Mouse (Mus musculus) neural tube, embryonic 14.5 days (tissue): Measurements from ENCODE around the gene Vsir. TPM values are rescaled to one million over a fixed set of nuclear protein-coding genes. Genes with fewer than 3 reads are reported as not detected.
A peak's percentile ranks its signal among the peaks of the same experiment; 100 is the strongest.

ENCODE experiments used
- ATAC-seq: fragments of 200-750 bp; cut with Nextera tagmentation; 2 replicates; pipeline ENCODE4 v1.8.0; 2017; ENCODE audit warnings: low read depth, mild to moderate bottlenecking, moderate TSS enrichment, moderate library complexity
- H3K27ac ChIP-seq: fragments of 300-500 bp; sonication (generic); 2 replicates; pipeline ENCODE4 v1.5.1; 2014; ENCODE audit warnings: low read depth, mild to moderate bottlenecking, control low read depth, low read length, moderate library complexity, mixed read lengths
- H3K27me3 ChIP-seq: fragments of 300-500 bp; sonication (generic); 2 replicates; pipeline ENCODE4 v1.6.1; 2014; ENCODE audit warnings: low read length; ENCODE audit not compliant: control insufficient read depth, insufficient read depth
- H3K36me3 ChIP-seq: fragments of 300-500 bp; sonication (generic); 2 replicates; pipeline ENCODE4 v1.6.1; 2014; ENCODE audit warnings: low read length, mixed read lengths; ENCODE audit not compliant: control insufficient read depth, insufficient read depth
- H3K4me1 ChIP-seq: fragments of 300-500 bp; sonication (generic); 2 replicates; pipeline ENCODE4 v1.6.1; 2014; ENCODE audit warnings: low read length; ENCODE audit not compliant: control insufficient read depth, insufficient read depth
- H3K4me2 ChIP-seq: fragments of 300-500 bp; sonication (generic); 2 replicates; pipeline ENCODE4 v1.6.1; 2014; ENCODE audit warnings: mild to moderate bottlenecking, low read depth, low read length, control low read depth
- H3K4me3 ChIP-seq: fragments of 300-500 bp; sonication (generic); 2 replicates; pipeline ENCODE4 v1.5.1; 2014; ENCODE audit warnings: low read depth, low read length, control low read depth, mixed read lengths
- H3K9ac ChIP-seq: fragments of 300-500 bp; sonication (generic); replicated peaks from 2 replicates; pipeline ENCODE4 v1.6.1; 2014; ENCODE audit warnings: low read depth, mild to moderate bottlenecking, control low read depth, low read length, mixed read lengths
- H3K9me3 ChIP-seq: fragments of 300-500 bp; sonication (generic); 2 replicates; pipeline ENCODE4 v1.6.1; 2016; ENCODE audit warnings: low read length; ENCODE audit not compliant: control insufficient read depth
- WGBS: fragments of 180-500 bp; shearing (Covaris S2); extraction: QIAGEN DNeasy Blood & Tissue Kit; methylation state at CpG from one replicate; pipeline ENCODE4 v1.1.7; 2014; 5-methylcytosine and 5-hydroxymethylcytosine counted together
- polyA plus RNA-seq: library from polyadenylated mRNA; unstranded; fragments of >200 nt; fragmentation: Nextera tagmentation; extraction: Ambion mirVana; gene quantifications from 2 replicates; pipeline ENCODE4 v1.2.1, GENCODE M21; 2014

Vsir gene
- polyA plus RNA-seq, result 2.0 and 2.4 TPM in 2 replicates

DNA sequence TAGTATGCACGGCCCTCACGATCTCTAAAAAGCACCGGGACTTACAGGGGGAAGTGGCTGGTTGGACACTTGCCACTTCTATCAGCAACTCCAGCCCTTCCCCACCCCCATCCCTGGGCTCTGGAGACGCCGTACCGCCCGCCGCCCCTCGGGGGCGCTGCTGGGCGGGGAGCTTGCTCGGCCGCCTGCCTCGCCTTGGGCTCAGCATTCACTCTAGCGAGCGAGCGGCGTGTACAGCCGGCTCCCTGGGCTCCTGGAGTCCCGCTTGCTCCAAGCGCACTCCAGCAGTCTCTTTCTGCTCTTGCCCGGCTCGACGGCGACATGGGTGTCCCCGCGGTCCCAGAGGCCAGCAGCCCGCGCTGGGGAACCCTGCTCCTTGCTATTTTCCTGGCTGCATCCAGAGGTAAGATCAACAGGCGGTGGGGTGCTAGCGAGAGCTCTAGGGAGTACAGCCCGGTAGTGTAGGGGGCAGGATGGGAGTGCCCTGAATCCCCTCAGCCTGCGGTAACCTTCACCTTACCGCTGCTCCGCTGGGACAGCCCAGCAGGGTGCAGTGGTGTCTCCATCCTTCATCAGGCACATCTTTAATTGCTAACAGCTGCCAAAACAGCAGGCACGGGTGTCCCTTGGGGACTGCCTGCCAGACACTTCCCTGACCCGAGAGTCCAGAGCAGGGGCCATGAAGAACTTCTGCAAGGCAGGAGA lies at the start of gene Vsir:
Vsir (plus strand) TSS at position 151 of the 705 bp plus-strand sequence.
- Histone ChIP-seq H3K27ac (no peak within 1 kb of the TSS), H3K9me3 (no peaks in the 10 kb centered on the region), H3K4me1 (peaks cover 15% of the 10 kb centered on the region), H3K4me2 (peak within 1 kb of the TSS; percentile 25), H3K4me3 (peak within 1 kb of the TSS; percentile 13), H3K9ac (no peak within 1 kb of the TSS), H3K27me3 (peaks cover 3% of the 10 kb centered on the region; the same call in 1 of the 2 replicates), H3K36me3 (no peaks in the 10 kb centered on the region)
- peak; percentile 36; the same call in 1 of the 2 replicates for ATAC-seq
- WGBS, result under 1% methylated on average over 37 of the region's 37 CpGs

DNA sequence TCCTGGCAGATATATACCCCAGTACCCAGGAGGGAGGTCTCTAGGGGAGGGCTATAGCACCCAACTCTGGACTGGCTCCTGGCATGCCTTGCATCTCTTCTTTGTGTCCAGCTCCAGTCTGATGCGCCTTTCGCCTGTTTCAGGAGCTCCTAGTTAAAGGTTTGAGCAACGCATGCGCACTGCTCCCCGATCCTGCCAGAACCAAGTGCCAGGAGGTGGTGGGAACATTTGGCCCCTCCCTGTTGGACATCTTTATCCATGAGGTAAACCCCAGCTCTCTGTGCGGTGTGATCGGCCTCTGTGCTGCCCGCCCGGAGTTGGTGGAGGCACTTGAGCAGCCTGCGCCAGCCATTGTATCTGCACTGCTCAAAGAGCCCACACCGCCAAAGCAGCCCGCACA lies 47.0 kb upstream of the Vsir start:
- H3K9me3 ChIP-seq, result no peaks in the 10 kb centered on the region
- H3K4me1 ChIP-seq, result no peaks in the 10 kb centered on the region
- no peak overlapping the region for H3K4me2 ChIP-seq
- H3K36me3 ChIP-seq, result peaks cover 59% of the 10 kb centered on the region
- WGBS, result 95% methylated on average over 12 of the region's 12 CpGs
- no peaks in the 10 kb centered on the region for H3K27me3 ChIP-seq
- H3K4me3 ChIP-seq, result no peak overlapping the region
- no peak overlapping the region for H3K27ac ChIP-seq
- ATAC-seq, result no peak
- no peak overlapping the region for H3K9ac ChIP-seq

DNA sequence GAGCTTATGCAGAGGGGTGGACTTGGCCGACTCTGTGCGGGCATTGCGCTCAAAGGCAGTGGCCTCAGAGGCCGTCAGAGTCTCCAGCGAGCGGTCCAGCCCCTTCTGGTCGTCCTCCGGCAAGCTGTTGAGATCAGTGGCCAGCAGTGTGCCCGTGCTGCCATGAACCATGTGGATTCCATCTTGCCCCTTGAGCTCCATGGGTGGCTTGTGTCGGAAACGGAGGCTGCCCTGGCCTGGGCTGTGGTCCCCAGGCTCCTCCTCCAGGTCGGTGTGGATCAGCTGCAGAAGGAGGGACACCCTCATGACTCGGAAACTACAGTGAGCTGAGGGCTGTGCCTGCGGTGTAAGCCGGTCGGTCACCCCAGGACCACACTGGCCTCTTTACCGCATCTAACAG lies 43.2 kb upstream of the Vsir start:
- H3K4me3 ChIP-seq, result no peak overlapping the region

GRCm38 (mm10) chr10:60304854-60305628 lies 41.6 kb upstream of the Vsir start:
- H3K36me3 ChIP-seq, result peaks cover 21% of the 10 kb centered on the region
- no peak overlapping the region for H3K4me3 ChIP-seq
- ATAC-seq, result peak; percentile 84
- H3K27ac ChIP-seq, result no peak overlapping the region
- WGBS, result 68% methylated on average over 15 of the region's 15 CpGs
- H3K9ac ChIP-seq, result no peak overlapping the region
- no peak overlapping the region for H3K4me2 ChIP-seq
- H3K27me3 ChIP-seq, result no peaks in the 10 kb centered on the region
- H3K9me3 ChIP-seq, result no peaks in the 10 kb centered on the region
- no peaks in the 10 kb centered on the region for H3K4me1 ChIP-seq

More for the DNA sequence above, 43.2 kb upstream of the Vsir start:
- 86% methylated on average over 17 of the region's 17 CpGs for WGBS
- no peak overlapping the region for H3K9ac ChIP-seq
- no peaks in the 10 kb centered on the region for H3K9me3 ChIP-seq
- H3K36me3 ChIP-seq, result peaks cover 36% of the 10 kb centered on the region
- H3K27ac ChIP-seq, result no peak overlapping the region
- H3K27me3 ChIP-seq, result no peaks in the 10 kb centered on the region
- no peak for ATAC-seq
- no peaks in the 10 kb centered on the region for H3K4me1 ChIP-seq
- no peak overlapping the region for H3K4me2 ChIP-seq

- 90% methylated on average over 13 of the region's 13 CpGs for WGBS
- no peak overlapping the region for H3K4me2 ChIP-seq
These were observed 36.0 kb upstream of the Vsir start for GRCm38 (mm10) chr10:60310629-60311028.

DNA sequence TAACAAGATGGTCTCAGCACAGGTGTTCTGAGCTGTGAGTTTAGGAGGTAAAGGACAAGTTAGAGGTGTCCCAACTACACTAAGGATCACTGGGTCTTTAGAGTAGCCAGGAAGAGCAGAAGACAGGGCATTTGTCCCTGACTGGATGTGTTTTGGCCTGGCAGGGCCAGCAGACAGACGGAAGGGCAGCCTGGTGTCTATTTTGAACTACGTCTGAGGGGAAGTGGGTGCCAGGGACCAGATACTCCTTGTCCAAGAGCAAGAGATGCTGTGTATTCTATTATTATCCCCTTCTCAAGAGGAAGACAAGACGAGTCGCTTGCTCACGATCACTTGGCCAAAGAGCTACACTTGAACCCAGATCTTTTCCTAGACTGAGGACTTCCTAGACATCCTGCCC lies 33.0 kb upstream of the Vsir start:
- Histone ChIP-seq H3K4me2 (no peak overlapping the region), H3K4me1 (no peaks in the 10 kb centered on the region), H3K27me3 (no peaks in the 10 kb centered on the region), H3K9ac (no peak overlapping the region), H3K36me3 (no peaks in the 10 kb centered on the region), H3K9me3 (no peaks in the 10 kb centered on the region), H3K4me3 (no peak overlapping the region), H3K27ac (no peak overlapping the region)
- WGBS, result 93% methylated on average over 5 of the region's 5 CpGs
- ATAC-seq, result no peak

More at GRCm38 (mm10) chr10:60310629-60311028, 36.0 kb upstream of the Vsir start:
- no peaks in the 10 kb centered on the region for H3K4me1 ChIP-seq
- ATAC-seq, result no peak
- H3K4me3 ChIP-seq, result no peak overlapping the region
- no peak overlapping the region for H3K9ac ChIP-seq
- H3K27me3 ChIP-seq, result no peaks in the 10 kb centered on the region
- no peaks in the 10 kb centered on the region for H3K36me3 ChIP-seq
- H3K9me3 ChIP-seq, result no peaks in the 10 kb centered on the region
- no peak overlapping the region for H3K27ac ChIP-seq

DNA sequence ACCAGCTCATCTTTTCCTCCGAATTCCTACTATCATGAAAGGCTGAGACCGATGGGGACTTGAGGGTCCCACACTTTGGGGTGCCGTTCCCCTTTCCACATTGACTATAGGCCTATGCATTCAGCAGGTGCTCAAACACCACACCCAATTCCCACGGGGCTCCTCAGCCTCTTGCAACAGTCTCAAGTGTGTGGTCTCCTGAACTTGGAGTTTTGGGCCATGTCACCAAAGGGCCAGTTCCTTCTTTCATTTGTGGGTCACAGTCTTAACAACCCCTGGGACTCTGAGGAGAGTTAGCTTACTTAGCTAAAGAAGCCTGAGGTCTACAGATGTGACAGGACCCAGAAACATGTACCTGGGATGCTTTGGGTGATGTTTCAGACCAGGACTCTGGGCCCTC lies 30.5 kb upstream of the Vsir start:
- Histone ChIP-seq H3K9ac (no peak overlapping the region), H3K4me2 (no peak overlapping the region), H3K9me3 (no peaks in the 10 kb centered on the region), H3K27me3 (no peaks in the 10 kb centered on the region), H3K4me3 (no peak overlapping the region), H3K4me1 (no peaks in the 10 kb centered on the region), H3K27ac (no peak overlapping the region), H3K36me3 (no peaks in the 10 kb centered on the region)
- 93% methylated on average over 4 of the region's 4 CpGs for WGBS
- ATAC-seq, result no peak

DNA sequence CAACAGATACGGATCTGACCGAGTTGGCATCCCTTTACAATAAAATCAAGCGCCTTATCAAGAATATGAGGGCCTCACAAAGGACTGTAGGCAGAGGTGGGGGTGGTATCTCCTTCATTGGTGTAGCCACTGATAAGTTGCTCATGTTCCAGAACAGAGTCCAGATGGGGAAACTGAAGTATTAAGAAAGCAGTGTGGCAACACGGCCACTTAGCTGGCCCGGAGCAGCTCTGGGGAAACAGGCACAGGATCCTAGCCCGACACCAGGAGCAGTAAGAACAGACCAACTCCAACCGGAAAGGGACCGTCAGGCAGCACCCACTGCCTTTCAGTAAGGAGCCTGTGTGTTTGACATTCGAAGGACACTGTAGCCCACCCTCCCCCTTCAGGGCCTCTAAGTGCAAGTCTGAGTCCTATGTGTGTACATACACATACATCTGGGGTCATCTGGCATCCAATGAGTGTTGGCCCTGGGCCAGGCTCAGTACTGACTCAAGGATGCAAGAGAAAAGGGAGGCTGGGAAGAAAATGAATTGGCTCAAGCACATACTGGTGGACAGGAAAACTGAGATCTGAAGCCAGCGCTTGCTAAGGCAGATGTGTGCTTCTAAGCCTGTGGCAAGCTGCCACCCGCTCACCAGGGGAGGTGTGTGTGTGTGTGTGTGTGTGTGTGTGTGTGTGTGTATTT lies 17.5 kb upstream of the Vsir start:
- Histone ChIP-seq H3K27me3 (no peaks in the 10 kb centered on the region), H3K9me3 (no peaks in the 10 kb centered on the region), H3K4me3 (no peak overlapping the region), H3K9ac (no peak overlapping the region), H3K36me3 (no peaks in the 10 kb centered on the region), H3K27ac (no peak overlapping the region), H3K4me1 (no peaks in the 10 kb centered on the region), H3K4me2 (no peak overlapping the region)
- ATAC-seq, result no peak
- WGBS, result 81% methylated on average over 11 of the region's 11 CpGs

DNA sequence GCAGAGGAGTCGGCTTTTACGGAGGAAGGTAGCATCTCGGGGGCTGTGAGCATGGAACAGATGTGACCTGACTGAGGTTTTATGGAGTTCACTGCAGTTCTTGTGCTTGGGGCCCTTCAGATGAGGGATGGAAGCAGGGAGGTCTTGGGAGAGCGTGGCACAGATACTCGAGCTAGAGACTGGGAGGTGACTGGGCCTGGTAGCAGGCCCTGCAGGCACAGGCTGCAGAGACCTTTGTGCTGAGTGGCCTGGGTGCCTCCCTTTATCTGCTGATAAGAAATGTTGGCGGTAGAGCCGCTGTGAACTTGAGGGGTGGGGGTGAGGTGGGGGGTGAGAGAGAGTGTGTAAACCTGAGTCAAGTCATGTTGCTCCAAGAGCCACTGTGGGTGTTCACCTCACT lies 12.1 kb upstream of the Vsir start:
- H3K4me2 ChIP-seq, result no peak overlapping the region
- 81% methylated on average over 7 of the region's 7 CpGs for whole genome bisulfite sequencing
- H3K4me3 ChIP-seq, result no peak overlapping the region
- no peaks in the 10 kb centered on the region for H3K36me3 ChIP-seq
- H3K4me1 ChIP-seq, result no peaks in the 10 kb centered on the region
- no peaks in the 10 kb centered on the region for H3K9me3 ChIP-seq
- no peaks in the 10 kb centered on the region for H3K27me3 ChIP-seq
- H3K9ac ChIP-seq, result no peak overlapping the region
- no peak for ATAC-seq
- no peak overlapping the region for H3K27ac ChIP-seq
